Comparison of ENCODE assay signal across 12 mouse cellular contexts in the genomic region with DNA sequence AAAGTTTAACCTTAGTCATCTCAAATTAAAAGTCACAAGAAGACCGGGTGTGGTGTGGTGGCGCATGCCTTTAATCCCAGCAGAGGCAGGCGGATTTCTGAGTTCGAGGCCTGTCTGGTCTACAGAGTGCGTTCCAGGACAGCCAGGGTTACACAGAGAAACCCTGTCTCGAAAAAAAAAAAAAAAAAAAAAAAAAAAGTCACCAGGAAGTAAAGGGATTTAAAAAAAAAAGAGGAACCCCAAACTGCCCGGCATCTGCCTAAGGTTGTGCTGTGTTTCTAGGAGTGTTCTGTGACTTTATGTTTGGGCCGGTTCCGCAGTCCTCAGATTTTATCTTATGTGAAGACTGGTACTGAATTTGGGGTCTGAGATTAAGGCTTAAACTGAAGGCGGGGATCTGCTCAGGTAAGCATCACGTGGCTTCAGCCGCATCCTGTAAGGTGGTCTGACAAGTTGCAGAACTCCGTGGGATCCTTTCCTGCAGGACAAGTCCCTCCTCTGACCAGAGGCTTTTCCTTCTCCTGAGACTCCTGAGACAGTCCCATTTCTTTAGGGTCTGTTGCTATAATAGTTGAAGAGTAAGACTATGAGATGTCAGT. TPM values are rescaled to one million over a fixed set of nuclear protein-coding genes. Genes with fewer than 3 reads are reported as not detected.
DNase-seq lines count a peak whose midpoint lies in the region; ATAC-seq lines count a peak whose summit lies in the region.
"Had no signal": no experiment of that assay in that cellular context is flagged by ENCODE, and none has a peak within 500 bp of the region (broad histone marks: within the 10 kb centered on the region; RNA-seq: fewer than 3 reads in every experiment).

No protein-coding gene starts in this region.

- no peak overlapping the region for H3K4me3 ChIP-seq in heart, embryonic 11.5 days (ENCODE audit: low read depth, low read length)
- H3K4me3 ChIP-seq in lung, embryonic 15.5 days = no peak overlapping the region
- H3K4me3 ChIP-seq in intestine, embryonic 15.5 days (replicated peaks) = peak overlapping the region; percentile 27
- peak overlapping the region; percentile 22 for H3K4me3 ChIP-seq in stomach, embryonic 14.5 days (ENCODE audit: low read depth, low read length)
- H3K4me3 ChIP-seq: embryonic facial prominence, embryonic 15.5 days had no signal

- H3K4me2 ChIP-seq in heart, embryonic 11.5 days = peak overlapping the region; percentile 51
- peak overlapping the region; percentile 35 for H3K4me2 ChIP-seq in lung, embryonic 15.5 days
- H3K4me2 ChIP-seq in intestine, embryonic 15.5 days (replicated peaks) = peak overlapping the region; percentile 54
- H3K4me2 ChIP-seq in stomach, embryonic 14.5 days (replicated peaks; ENCODE audit: low read depth, low read length) = peak overlapping the region; percentile 37
- H3K4me2 ChIP-seq: embryonic facial prominence, embryonic 15.5 days had no signal

- H3K9me3 ChIP-seq in heart, embryonic 11.5 days (replicated peaks; ENCODE audit: control insufficient read depth, low read length) = no peaks in the 10 kb centered on the region
- no peaks in the 10 kb centered on the region for H3K9me3 ChIP-seq in lung, embryonic 15.5 days
- H3K9me3 ChIP-seq in intestine, embryonic 15.5 days = no peaks in the 10 kb centered on the region
- H3K9me3 ChIP-seq in stomach, embryonic 14.5 days (ENCODE audit: control insufficient read depth, low read depth, low read length) = no peaks in the 10 kb centered on the region
- H3K9me3 ChIP-seq: embryonic facial prominence, embryonic 15.5 days had no signal

- intact Hi-C loops in heart, postnatal 25 days (cut with DNase I) = no loop called here

- H3K4me1 ChIP-seq in heart, embryonic 11.5 days (ENCODE audit: control insufficient read depth, insufficient read depth, low read length) = peaks cover 12% of the 10 kb centered on the region; the same call in 1 of the 2 replicates
- peaks cover 24% of the 10 kb centered on the region for H3K4me1 ChIP-seq in lung, embryonic 15.5 days
- 0 out of 2 replicates have a peak, but pooled peaks cover 8% of the 10 kb centered on the region for H3K4me1 ChIP-seq in intestine, embryonic 15.5 days (replicated peaks)
- H3K4me1 ChIP-seq in stomach, embryonic 14.5 days (ENCODE audit: control insufficient read depth, insufficient read depth, low read length) = peaks cover 26% of the 10 kb centered on the region

- 60% methylated on average over 13 of the region's 13 CpGs for WGBS in heart, embryonic 11.5 days (ENCODE audit: insufficient replicate concordance)
- 59% methylated on average over 13 of the region's 13 CpGs for WGBS in lung, embryonic 15.5 days
- WGBS in intestine, embryonic 15.5 days = 50% methylated on average over 13 of the region's 13 CpGs
- 62% methylated on average over 13 of the region's 13 CpGs for WGBS in stomach, embryonic 14.5 days

- no peak for DNase-seq in heart, postnatal 25 days (ENCODE audit: low spot score)
- no peak for DNase-seq in lung, postnatal 36 days
- no peak for DNase-seq in cerebellum, postnatal 25 days
- no peak for DNase-seq in gastrocnemius, postnatal 10 days
- DNase-seq: kidney, adult 18-20 months; midbrain, embryonic 14.5 days had no signal

- no peaks in the 10 kb centered on the region for H3K36me3 ChIP-seq in heart, embryonic 11.5 days (ENCODE audit: control insufficient read depth, insufficient read depth, low read length)
- H3K36me3 ChIP-seq in lung, embryonic 15.5 days = no peaks in the 10 kb centered on the region
- H3K36me3 ChIP-seq in intestine, embryonic 15.5 days = no peaks in the 10 kb centered on the region
- H3K36me3 ChIP-seq in stomach, embryonic 14.5 days (ENCODE audit: control insufficient read depth, insufficient read depth, low read length) = no peaks in the 10 kb centered on the region
- H3K36me3 ChIP-seq: embryonic facial prominence, embryonic 15.5 days had no signal

- ATAC-seq in heart, embryonic 11.5 days (replicated peaks; ENCODE audit: insufficient number of reproducible peaks, low FRiP score, low TSS enrichment) = no peak
- no peak for ATAC-seq in lung, embryonic 15.5 days (ENCODE audit: borderline replicate concordance, extremely low read depth, low FRiP score, low TSS enrichment)
- ATAC-seq in intestine, embryonic 15.5 days = no peak
- no peak for ATAC-seq in stomach, embryonic 14.5 days (ENCODE audit: insufficient number of reproducible peaks, insufficient read depth, low FRiP score, low read depth)

- H3K9ac ChIP-seq in heart, embryonic 11.5 days (ENCODE audit: low read depth, low read length) = no peak overlapping the region
- H3K9ac ChIP-seq in lung, embryonic 15.5 days = no peak overlapping the region
- H3K9ac ChIP-seq in intestine, embryonic 15.5 days = peak overlapping the region; percentile 29
- no peak overlapping the region for H3K9ac ChIP-seq in stomach, embryonic 14.5 days (replicated peaks; ENCODE audit: low read depth, low read length)
- H3K9ac ChIP-seq: embryonic facial prominence, embryonic 15.5 days had no signal

- no peaks in the 10 kb centered on the region for H3K27me3 ChIP-seq in heart, embryonic 11.5 days (ENCODE audit: control insufficient read depth, insufficient read depth, low read length)
- H3K27me3 ChIP-seq in lung, embryonic 15.5 days = no peaks in the 10 kb centered on the region
- no peaks in the 10 kb centered on the region for H3K27me3 ChIP-seq in intestine, embryonic 15.5 days (replicated peaks)
- H3K27me3 ChIP-seq in stomach, embryonic 14.5 days (ENCODE audit: control insufficient read depth, insufficient read depth, low read length) = no peaks in the 10 kb centered on the region
- H3K27me3 ChIP-seq: embryonic facial prominence, embryonic 15.5 days had no signal

- no peak overlapping the region for H3K27ac ChIP-seq in heart, embryonic 11.5 days (ENCODE audit: low read depth, low read length)
- no peak overlapping the region for H3K27ac ChIP-seq in lung, embryonic 15.5 days
- peak overlapping the region; percentile 46 for H3K27ac ChIP-seq in intestine, embryonic 15.5 days
- H3K27ac ChIP-seq in stomach, embryonic 14.5 days (ENCODE audit: low read length) = peak overlapping the region; percentile 66; the same call in 1 of the 2 replicates
- H3K27ac ChIP-seq: embryonic facial prominence, embryonic 15.5 days had no signal

RNA-seq across cellular contexts. Expression of gene Plac8, which starts 1.9 kb away (rescaled TPM):
- 7.1 and 8.2 TPM in 2 replicates for polyA plus RNA-seq in heart, embryonic 11.5 days (2014; fragmentation: Nextera tagmentation; extraction: Ambion mirVana)
- total RNA-seq in heart, postnatal 25 days (2021) = 1 to 10 TPM in 1 of 2 experiments, under 1 TPM in 1; 0.36 to 1.4 TPM
- 12.7 and 20.7 TPM in 2 replicates for polyA plus RNA-seq in lung, embryonic 15.5 days (2015; fragmentation: Nextera tagmentation; extraction: Ambion mirVana)
- polyA plus RNA-seq in intestine, embryonic 15.5 days (2015; fragmentation: Nextera tagmentation; extraction: Ambion mirVana) = 349 and 408 TPM in 2 replicates
- polyA plus RNA-seq in stomach, embryonic 14.5 days (2014; fragmentation: Nextera tagmentation; extraction: Ambion mirVana) = 148 and 159 TPM in 2 replicates
- total RNA-seq in gastrocnemius, postnatal 10 days (2021) = 1 to 10 TPM; 1.8 to 4.4 TPM
- total RNA-seq: left cerebral cortex, postnatal 14 days had no signal

RNA-seq across cellular contexts. Expression of gene Cops4, which starts 52.0 kb away (rescaled TPM):
- polyA plus RNA-seq in heart, embryonic 11.5 days (2014; fragmentation: Nextera tagmentation; extraction: Ambion mirVana) = 165 and 180 TPM in 2 replicates
- total RNA-seq in heart, postnatal 25 days (2021) = 10 to 100 TPM; 79.7 to 85.4 TPM
- polyA plus RNA-seq in lung, embryonic 15.5 days (2015; fragmentation: Nextera tagmentation; extraction: Ambion mirVana) = 187 and 190 TPM in 2 replicates
- 164 and 170 TPM in 2 replicates for polyA plus RNA-seq in intestine, embryonic 15.5 days (2015; fragmentation: Nextera tagmentation; extraction: Ambion mirVana)
- 187 and 188 TPM in 2 replicates for polyA plus RNA-seq in stomach, embryonic 14.5 days (2014; fragmentation: Nextera tagmentation; extraction: Ambion mirVana)
- total RNA-seq in gastrocnemius, postnatal 10 days (2021) = 100 to 1,000 TPM; 102 to 107 TPM

Comparison
In these comparisons a context has a peak if more than half of its experiments do, and no peak if none do; other contexts are left out.
1. H3K27ac ChIP-seq: peak in intestine, embryonic 15.5 days (single experiment) and stomach, embryonic 14.5 days (single experiment); none in heart, embryonic 11.5 days (single experiment) and lung, embryonic 15.5 days (single experiment).
2. H3K4me3 ChIP-seq: peak in intestine, embryonic 15.5 days (single experiment) and stomach, embryonic 14.5 days (single experiment); none in heart, embryonic 11.5 days (single experiment) and lung, embryonic 15.5 days (single experiment).
3. Peak in every context shown above with its lines, with median percentiles within 50 percentile points of each other: H3K4me2 ChIP-seq.